Mouse (Mus musculus): ENCODE measurements around the gene Cald1.
A peak's percentile ranks its signal among the peaks of the same experiment; 100 is the strongest.

The Cald1 gene

GRCm38 (mm10) chr6:34598121-34599065, at the start of gene Cald1:
Gene Cald1, plus strand, starts transcription at chr6:34598500.
- no peak for DNase-seq

- DNase-seq = peak in 1 of 2 experiments; percentile 6
Observed at GRCm38 (mm10) chr6:34549017-34549416, 49.3 kb upstream of the Cald1 start.

- no peak for DNase-seq
Observed at GRCm38 (mm10) chr6:34552489-34553157, 45.7 kb upstream of the Cald1 start.

DNA sequence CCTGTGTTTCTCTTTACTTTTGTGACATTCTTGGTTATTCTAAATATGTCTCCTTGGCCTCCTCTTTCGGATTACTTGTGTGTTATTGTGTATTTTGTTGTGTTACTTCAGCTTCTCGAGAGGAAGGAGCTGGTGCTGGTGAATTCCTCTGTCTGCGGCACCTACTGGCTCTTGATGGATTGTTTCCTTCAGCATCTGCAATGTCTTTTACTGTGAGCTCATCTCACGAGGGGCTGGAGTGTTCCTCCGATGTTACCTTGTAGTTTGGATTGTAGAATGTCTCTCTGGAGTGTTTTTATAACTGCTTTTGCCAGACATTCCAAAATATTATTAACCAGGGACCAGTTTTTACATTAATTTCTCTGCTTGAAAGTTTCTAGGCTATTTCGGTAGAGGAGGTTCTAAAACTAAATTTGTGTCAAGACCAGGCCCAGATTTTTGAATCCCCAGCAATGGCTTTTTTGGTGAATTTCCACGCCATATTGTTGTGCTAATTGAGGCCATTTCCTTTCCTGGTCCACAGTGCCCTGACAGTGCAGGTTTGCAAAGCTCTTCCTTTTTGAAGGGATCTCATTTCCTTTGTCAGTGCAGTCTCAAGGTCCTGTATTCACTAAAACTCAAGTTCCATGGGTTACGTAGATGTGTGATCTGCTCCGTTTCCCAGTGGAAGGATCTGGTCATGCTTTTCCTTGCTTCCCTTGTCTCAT, 43.9 kb upstream of the Cald1 start:
- DNase-seq = no peak

- no peak for DNase-seq
Observed at GRCm38 (mm10) chr6:34559521-34559920, 38.8 kb upstream of the Cald1 start.

DNA sequence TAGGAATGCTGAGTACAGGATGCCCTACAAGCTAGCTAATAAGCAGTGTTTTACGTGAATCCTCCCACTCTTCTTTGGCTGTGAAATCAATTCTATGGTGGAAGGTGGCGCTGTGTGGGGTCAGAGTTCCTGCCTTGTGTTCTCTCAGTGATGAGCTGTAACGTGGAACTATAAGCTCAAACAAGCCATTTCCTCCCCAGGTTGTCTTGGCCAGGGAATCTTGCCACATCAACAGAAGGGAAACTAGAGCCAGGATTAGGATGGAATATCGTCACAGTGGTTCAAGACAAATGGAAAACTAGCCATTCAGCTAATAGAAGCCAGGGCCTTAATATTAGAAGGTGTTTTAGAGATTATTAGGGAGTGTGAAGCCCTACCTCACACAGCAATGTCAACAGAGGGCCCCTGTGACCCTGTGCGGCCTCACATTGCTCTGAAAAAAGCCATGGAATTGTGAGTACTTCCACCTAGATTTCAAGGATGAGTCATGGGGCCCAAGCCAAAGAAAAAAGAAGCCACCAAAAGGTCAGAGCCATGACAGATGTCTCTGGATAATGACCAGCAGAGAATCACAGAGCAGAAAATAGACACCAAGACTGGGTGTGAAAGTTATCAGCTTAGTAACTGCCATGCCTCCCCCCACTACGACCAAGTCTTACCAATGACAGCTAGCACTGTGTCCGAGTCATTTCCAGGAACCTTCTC, 33.0 kb upstream of the Cald1 start:
- no peak for DNase-seq

GRCm38 (mm10) chr6:34567298-34567697, 31.0 kb upstream of the Cald1 start:
- DNase-seq = no peak

DNA sequence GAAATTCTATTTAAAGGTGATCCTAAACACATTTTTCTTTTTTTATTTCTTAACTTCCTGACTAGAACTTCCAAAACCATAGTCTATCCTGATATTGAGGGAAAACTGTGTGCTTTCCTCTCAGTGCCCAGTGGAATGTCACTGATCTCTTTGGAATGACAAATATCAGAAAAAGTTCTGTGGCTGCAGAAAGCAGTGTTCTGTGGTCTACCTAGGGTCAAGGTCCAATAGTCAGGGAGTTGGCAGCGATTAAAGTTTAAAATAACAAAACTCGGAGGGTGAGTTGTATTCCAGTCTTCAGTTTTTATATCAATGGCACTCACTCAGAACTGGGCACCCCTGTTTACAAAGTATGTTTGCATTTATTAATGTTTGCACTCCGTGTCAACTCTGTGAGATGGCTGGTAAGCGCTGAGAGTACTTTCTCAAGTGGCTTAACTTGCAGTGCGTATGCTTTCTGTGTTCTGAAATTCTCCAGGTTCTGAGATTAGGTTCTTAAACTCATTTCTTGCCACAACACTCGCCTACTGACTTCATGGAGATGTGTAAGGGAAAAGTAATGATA, 18.7 kb upstream of the Cald1 start:
- no peak for DNase-seq

DNA sequence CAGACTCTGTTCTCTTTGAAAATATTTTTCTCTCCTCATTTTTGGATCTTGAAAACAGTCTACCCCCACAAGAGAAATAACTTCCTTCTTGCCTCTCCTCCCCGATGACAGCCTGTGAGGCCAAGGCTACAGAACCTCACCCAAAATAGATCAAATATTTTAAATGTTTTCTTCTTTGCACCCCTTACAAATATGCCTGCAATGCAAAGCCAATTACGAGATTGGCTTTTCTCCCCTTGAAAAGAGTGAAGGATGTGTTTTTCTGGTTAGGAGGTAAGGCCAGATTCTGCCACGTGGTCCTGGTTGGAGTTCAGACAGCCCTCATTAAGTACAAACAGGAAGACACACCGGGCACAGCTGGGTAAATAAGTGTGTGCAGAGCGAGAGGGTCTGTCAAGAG, 14.9 kb upstream of the Cald1 start:
- DNase-seq = no peak

DNA sequence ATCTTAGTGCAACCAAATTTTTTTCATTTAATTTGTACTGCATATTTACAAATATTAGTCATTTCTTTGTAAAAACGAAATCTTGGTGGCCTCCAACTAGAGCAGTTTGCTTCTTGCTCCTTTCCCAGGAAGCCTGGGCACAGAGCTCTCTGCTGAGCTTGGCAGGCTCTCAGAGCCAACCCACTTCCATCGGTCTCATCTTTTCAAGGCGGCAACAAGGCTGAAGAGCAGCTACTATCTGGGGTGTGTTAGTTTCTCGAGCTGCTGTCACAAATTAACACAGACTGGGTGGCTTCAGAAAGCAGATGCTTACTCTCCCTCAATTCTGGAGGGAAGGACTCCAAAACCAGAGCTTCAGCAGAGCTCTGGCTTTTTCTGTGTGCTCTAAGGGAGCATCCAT, 10.2 kb upstream of the Cald1 start:
- no peak for DNase-seq

- no peak for DNase-seq
Observed at GRCm38 (mm10) chr6:34590716-34591115, 7.6 kb upstream of the Cald1 start.

GRCm38 (mm10) chr6:34593353-34593752, 4.9 kb upstream of the Cald1 start:
- DNase-seq = no peak

DNA sequence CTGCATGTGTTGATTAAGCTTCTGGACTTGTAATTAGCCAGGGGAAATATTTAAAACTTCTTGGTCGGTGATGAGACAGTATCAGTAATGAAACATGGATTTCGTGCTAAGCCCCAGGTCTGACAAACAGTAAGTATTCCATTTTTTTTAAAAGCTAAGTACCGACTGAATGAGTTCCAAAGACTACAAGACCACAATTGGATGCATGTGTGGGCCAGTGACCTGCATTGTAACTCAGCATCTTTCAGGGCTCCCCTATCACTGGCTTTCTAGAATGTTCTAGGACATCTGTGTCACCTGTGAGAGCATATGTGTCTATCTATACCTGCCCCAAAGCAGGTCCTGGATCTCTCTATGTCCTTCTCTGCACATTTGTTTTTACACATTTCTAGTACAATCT, 984 bp upstream of the Cald1 start:
- no peak for DNase-seq

GRCm38 (mm10) chr6:34599171-34599570, 871 bp downstream of the Cald1 start:
- DNase-seq = no peak

DNA sequence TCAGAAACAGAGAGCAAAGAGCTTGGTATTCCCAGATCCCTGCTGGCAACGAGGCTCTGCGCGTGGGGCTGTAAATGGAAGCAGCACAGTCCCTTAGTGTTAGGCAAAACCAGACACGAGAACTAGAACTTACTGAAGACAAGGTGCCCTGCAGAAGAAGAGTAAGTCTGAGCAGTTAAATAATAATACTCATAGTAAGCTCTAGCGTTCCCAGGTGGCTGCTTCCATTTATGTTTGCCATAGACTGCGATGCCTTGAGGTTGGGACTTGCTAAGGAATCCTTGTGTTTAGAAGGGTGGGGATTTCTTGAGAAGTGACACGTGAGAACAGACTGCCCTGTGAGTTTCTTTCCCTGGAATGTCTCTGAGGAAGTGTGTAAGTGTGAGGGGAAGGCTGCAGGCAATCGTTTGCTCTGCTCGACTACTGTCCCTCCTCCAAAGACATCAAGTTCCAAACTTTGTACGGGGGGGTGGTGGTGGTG, 1.4 kb downstream of the Cald1 start:
- DNase-seq = no peak

GRCm38 (mm10) chr6:34600850-34601249, 2.5 kb downstream of the Cald1 start:
- DNase-seq = no peak

DNA sequence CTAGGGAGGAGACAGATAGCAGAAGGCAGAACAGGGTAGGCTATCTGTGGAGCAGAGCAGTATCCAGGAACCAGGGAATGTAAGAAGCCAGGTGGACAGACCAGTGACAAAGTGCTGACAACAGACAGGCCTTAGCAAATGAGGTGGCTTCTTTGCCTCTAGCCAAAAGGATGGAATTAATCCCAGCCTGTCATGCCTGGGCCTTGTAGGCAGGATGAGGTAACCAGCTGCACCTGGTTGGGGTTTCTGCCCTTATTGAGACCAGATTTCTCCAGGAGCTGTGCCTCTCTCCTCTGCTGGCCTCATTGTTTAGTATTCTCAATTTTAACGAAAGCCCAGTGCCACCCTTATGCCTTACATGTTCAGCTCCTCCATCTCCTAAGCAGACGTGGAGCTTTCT, 3.8 kb downstream of the Cald1 start:
- DNase-seq = no peak

DNA sequence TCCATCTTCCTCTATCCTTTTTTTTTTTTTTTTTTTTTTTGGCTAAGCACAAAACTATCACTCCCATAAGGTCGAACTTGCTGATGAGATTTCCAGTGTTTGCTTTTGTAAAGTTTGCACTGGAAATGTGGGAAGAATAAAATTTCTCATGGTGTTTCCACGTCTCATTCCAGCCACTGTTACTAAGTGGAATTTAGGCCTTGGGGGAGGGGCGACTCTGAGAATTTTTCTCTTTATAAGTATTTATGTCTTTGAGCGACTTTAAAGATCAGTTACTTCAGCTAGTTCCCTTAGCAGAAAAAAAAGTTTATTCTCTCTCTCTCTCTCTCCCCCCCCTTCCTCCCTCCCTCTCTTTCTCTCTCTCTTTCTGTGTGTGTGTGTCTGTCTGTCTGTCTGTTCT, 8.1 kb downstream of the Cald1 start:
- no peak for DNase-seq

DNA sequence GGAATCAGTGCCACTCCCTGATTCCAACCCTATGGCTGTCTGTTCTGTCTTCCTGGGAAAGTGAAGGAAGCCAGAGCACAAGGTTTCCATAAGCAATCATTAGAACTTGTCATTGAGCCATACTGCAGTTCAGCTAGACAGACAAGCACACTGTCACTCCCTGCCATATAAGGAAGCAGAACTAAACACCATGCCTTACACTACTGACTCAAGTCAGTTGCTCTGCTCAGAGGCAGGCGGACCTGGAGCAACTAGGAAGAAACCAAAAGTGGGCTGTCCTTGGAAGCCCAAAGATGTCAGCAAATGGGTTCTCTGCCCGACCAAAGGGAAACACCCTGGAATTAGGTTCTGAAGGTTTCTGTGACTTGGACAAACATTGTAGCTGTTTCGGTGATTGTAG, 10.3 kb downstream of the Cald1 start:
- DNase-seq = no peak

DNA sequence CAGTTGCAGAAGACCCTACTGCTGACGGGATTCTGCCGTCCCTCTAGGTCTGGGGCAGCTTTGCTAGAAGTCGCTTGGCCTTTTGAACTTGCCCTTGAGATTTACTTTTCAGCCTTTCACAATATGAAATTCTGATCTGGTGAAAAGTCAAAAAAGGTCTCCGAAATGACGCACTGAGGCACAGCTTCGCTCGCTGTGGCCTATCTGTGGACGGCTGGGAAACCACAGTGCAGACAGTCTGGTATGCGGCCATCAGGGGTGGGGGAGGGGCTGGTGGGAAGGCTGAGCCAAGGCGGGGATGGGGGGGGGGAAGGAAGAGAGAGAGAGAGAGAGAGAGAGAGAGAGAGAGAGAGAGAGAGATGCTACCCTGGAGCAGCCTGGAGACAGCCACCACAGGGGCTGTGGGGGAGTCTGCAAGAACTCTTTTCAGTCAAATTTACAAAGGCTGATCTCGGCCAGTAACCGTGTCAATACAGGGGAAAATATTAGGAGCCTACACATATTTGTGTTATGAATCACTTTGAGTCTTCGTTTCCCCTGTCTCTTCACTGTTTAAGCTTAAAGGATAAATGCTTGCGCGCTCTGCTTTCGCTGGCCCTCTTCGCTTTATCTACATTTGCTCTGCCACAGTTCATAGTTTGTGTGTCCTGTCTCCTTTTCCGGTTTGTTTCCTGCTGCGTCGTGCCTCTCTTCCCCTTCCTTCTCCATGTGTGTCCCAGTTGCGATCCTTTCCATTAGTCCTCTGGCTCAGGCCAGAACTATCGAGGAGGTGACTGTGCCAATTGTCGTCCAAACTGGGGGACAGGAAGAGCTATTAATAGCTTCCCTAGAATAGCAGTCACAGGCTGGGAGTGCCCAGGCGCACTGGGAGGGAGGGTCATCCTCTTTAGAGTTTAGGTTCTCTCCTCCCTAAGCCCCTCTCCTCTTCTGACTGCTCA, 11.9 kb downstream of the Cald1 start:
- no peak for DNase-seq

- no peak for DNase-seq
Observed at GRCm38 (mm10) chr6:34613122-34613521, 14.8 kb downstream of the Cald1 start.
